Mouse (Mus musculus): ENCODE results near the gene Ang6.
"Not testable (repeated sequence)": the region's sequence is repeated elsewhere in the genome, so short reads cannot be mapped to it uniquely, and the experiment has no call there.

The Ang6 gene

GRCm38 (mm10) chr14:44002169-44002568 is at the start of gene Ang6:
Gene Ang6, minus strand, starts transcription at chr14:44002269.
- DNase-seq (ENCODE audit: low spot score) = no peak

- DNase-seq (ENCODE audit: low spot score) = not testable (repeated sequence)
Measured at GRCm38 (mm10) chr14:44046567-44046966, 44.5 kb upstream of the Ang6 start.

GRCm38 (mm10) chr14:44031828-44032227 is 29.8 kb upstream of the Ang6 start:
- not testable (repeated sequence) for DNase-seq (ENCODE audit: low spot score)

GRCm38 (mm10) chr14:44009686-44010085 is 7.6 kb upstream of the Ang6 start:
- not testable (repeated sequence) for DNase-seq (ENCODE audit: low spot score)

GRCm38 (mm10) chr14:44008021-44008420 is 6.0 kb upstream of the Ang6 start:
- not testable (repeated sequence) for DNase-seq (ENCODE audit: low spot score)

GRCm38 (mm10) chr14:44001600-44001999 is 469 bp downstream of the Ang6 start:
- DNase-seq (ENCODE audit: low spot score) = no peak

- DNase-seq (ENCODE audit: low spot score) = not testable (repeated sequence)
Measured at GRCm38 (mm10) chr14:43998455-43999000, 3.5 kb downstream of the Ang6 start.

- peak; percentile 7 for DNase-seq (ENCODE audit: low spot score)
Measured at GRCm38 (mm10) chr14:43987404-43987803, 14.7 kb downstream of the Ang6 start.

- no peak for DNase-seq (ENCODE audit: low spot score)
Measured at GRCm38 (mm10) chr14:43986147-43986546, 15.9 kb downstream of the Ang6 start.

- DNase-seq (ENCODE audit: low spot score) = peak; percentile 6
Measured at GRCm38 (mm10) chr14:43983897-43984296, 18.2 kb downstream of the Ang6 start.

GRCm38 (mm10) chr14:43983454-43983853 is 18.6 kb downstream of the Ang6 start:
- no peak for DNase-seq (ENCODE audit: low spot score)

- DNase-seq (ENCODE audit: low spot score) = not testable (repeated sequence)
Measured at GRCm38 (mm10) chr14:43956769-43957168, 45.3 kb downstream of the Ang6 start, which contains the start of gene Ang5. Gene Ang5, plus strand, starts transcription at chr14:43957069.

GRCm38 (mm10) chr14:43955074-43955473 is 47.0 kb downstream of the Ang6 start:
- DNase-seq (ENCODE audit: low spot score) = not testable (repeated sequence)

- DNase-seq (ENCODE audit: low spot score) = not testable (repeated sequence)
Measured at GRCm38 (mm10) chr14:43953382-43953781, 48.7 kb downstream of the Ang6 start.

All from spleen, adult 12 weeks (tissue).